Mouse (Mus musculus): ENCODE results near the gene Cdip1. TPM values are rescaled to one million over a fixed set of nuclear protein-coding genes. Genes with fewer than 3 reads are reported as not detected.
"Not testable (repeated sequence)": the region's sequence is repeated elsewhere in the genome, so short reads cannot be mapped to it uniquely, and the experiment has no call there.

Gene Cdip1
- total RNA-seq, 2 experiments from 2014 or later, result 236 to 243 TPM

DNA sequence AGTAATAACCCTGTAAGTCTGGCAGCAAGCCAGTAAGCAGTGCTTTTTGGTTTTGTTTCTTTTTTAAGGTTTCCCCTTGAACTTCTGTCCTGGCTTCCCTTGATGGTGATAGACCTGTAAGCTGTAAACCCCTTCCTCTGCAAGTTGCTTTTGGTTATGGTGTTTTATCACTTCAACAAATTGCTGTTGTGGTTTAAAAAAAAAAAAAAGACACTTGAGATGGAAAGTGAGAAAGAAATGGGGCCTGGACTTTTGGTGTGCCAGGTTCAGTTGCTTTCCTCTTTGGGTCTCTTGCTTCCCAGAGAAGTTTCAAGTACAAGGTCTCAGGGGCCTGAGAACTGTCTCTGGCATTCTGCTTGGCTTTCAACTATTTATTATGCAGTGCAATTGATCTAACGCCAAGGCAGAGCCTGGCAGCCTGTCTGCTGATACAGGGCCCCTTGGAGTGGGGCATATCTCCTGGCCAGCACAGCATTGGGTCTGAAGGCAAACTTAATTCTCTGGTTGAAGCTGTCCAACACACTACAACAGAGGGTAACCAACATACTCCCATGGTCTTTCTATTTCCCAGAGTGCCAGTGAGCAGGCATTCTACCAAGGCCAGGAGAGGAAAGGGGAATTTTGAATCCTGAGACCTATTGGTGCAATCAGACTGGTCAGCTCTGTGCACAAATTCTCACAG, 16.7 kb downstream of the Cdip1 start:
- DNase-seq, result no peak

DNA sequence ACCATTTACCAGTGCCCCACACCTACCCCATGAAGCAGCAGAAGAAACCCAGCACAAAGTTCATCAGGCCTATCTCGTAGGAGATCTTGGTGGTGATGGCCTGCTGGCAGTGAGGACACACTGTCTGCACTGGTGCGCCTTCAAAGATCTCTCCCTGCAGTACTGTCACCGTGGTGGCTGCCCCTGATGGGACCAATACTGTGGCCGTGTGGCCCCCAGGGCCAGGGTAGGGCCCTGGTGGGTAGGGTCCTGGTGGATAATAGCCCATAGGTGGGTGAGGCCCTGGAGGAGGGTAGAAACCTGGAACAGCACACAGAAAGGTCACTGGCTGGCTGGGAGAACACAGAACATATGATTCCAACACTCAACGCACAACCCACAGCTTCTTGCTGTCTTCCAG, 21.4 kb downstream of the Cdip1 start:
- DNase-seq, result no peak

DNA sequence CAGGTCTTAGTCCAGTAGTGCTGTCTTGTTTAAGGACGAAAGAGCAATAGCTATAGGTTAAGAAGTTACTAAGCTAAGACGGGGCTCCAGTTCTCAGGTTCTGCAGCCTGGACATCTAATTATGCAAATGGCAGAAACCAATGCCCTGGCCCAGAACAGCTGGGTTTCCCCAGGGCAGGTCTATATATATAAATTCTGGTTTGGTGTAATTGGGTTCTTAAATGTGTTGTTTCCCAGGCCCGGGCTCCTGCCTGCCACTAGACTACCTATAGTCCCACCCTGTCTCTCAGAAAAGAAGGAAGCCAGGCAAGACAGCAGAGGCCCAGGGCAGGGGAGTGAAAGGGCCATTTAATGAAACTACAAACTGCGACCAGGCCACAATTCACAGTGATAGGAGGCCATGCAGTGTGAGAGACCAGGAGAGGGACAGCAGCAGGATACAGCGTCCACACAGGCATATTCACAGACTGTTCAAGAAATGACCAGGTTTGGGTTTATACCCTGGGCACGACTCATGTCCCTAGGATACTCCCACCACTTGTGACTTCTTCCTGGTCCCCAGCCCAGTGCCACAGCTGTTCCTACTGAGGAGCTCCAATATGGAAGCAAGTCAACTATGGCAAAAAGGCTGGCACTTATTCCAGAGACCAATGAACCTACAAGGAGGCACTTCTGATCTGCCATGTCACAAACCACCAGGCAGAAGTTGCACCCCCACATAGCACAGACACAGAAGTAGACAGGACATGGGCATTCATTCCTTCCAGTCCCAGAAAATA, 22.9 kb downstream of the Cdip1 start:
- no peak for DNase-seq

DNA sequence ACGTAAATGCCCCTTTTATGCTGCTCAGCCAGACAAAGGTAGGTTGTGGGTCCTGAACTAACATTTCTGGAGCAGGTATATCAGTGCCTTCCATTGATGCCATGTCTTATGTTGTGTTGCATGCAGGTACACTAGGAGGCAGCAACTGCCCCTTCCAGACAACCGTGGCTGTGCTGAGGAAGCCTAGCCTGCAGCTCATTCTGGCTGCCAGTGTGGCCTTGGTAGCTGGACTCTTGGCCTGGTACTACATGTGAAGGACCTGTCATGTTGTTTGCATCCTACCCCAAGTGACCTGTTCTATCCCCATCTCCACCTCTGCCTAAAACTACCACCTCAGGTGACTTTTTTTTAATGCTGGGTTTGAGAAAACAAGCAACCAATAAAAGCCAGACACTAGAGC, 24.2 kb downstream of the Cdip1 start:
- DNase-seq, result no peak

DNA sequence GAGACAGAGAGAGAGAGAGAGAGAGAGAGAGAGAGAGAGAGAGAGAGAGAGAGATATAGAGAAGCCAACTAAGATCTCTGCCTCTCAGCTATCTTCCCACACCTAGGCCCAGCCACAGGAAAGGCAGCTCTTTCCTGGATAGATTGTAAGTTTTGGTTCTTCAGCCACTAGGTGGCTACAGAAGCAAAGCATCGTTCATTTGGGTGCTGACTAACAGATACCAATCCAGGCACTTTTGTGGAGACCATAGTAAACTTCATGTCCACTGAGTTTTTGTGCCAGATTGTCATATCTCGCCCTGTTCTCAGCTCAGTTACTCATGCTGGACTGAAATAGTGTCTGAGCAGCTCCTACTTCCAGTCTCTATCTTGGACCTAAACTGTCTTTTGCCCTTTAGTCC, 26.8 kb downstream of the Cdip1 start:
- no peak for DNase-seq

DNA sequence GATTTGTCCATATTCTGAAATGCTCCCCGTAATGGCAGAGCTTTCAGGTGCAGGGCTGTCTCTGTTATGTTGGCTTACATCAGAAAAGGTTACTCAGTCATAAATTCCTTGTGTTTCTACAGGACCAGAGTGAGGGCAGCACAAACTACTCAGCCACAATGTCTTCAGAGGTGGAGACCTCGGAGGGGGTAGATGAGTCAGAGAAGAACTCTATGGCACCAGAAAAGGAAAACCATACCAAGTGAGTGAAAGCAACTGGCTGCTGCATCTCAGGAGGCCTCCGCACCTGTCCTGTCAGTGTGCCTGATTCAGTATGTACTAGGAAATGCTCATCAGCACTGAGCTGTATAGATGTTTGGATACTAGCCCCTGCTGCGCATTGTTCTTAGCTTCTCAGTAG, 27.7 kb downstream of the Cdip1 start:
- DNase-seq, result no peak

DNA sequence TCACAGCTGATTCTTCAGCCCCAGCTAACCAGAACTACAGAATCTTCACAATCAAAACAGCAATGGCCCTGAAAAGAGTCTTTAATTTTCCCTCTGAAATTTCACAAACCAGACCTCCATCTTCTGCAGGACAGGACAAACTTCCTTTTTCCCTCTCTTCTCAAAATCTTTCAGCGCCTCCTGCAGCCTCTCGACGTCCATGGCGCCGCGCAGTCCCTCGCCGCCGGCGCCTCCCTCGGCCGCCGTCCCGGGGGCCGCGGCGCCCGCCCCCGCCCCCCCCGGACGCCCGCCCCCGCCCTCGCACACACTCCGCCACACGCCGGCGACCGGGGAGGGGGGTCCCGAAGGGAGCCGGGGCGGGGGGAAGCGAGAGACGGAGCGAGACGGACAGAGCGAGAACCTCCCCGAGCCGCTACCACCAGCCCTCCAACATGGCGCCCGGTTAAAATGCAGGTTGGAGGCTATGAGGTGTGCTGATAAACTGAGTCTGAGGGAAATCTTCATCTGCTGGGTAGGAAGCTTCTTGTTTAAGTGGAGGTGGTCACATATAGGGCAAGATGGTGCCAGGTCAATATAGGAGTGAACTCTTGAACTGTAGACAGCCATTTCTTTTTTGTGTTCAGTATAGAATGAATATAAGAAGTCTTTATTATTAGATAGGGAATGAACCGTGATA, 33.3 kb downstream of the Cdip1 start:
- not testable (repeated sequence) for DNase-seq

DNA sequence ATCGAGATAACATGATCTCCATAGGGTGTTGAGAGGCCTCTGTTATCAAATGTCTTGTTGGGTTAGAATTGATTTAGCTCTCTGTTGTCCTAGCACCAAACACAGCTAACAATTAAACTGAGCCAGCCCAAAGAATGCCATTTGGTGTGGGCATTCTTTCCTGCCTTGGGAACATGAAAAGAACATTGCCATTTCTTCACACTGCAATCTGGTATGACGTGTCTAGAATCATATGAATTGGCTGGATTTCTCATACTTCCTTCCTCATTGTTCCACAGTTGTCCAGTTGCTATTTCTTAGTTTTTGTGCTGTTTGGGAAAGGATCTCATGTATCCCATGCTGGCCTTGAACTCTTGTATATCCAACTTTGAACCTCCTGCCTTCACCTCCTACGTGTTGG, 36.0 kb downstream of the Cdip1 start:
- DNase-seq, result no peak

DNA sequence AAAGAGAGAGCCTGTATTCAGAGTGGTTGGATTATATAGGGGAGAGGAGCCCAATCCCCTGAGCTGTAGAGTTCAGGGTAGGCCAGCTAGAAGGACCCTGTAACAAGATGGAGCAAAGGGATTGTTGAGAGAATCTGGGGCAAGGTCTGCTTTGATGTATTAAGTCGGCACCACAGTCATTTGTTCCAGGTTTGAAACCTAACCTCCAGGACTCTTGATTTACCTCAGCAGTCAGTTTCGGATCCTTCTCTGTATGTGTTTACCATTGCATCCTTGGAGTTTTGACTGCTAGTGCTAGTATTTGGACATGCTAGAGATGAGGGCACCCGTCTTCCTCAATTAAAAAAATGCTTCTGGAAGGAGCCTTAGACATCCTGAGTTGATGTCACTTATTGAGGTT, 37.9 kb downstream of the Cdip1 start:
- no peak for DNase-seq

DNA sequence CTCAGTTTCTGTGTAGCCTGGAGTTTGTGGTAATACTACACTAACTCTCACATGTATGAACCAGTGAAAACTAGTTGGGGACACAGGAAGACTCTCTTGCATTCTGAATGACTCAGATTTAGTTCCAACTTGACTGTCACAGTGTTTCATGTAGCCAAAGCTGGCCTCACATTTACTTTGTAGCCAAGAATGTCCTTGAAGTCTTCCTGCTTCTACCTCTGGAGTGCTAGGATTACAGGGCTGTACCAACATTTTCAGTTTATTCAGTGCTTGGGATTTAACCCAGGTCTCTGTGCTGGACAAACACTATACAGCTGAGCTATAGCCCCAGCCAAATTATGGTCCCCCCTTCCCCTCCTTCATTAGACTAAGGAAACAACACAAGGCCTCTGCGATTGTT, 47.9 kb downstream of the Cdip1 start:
- no peak for DNase-seq

DNA sequence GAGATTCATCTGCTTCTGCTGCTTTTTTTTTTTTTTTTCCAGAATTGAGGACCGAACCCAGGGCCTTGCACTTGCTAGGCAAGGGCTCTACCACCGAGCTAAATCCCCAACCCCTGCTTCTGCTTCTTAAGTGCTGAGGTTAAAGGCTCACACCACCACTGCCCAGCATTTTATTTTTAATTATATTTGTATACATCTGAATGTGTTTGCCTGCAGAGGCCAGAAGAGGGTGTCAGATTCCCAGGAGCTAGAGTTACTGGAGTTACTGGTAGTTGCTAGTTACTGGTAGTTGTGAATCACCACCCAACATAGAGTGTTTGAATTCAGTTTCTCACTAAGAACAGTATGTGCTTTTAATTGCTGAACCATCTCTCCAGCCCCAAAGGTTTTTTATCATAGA, 50.1 kb downstream of the Cdip1 start:
- DNase-seq, result no peak

DNA sequence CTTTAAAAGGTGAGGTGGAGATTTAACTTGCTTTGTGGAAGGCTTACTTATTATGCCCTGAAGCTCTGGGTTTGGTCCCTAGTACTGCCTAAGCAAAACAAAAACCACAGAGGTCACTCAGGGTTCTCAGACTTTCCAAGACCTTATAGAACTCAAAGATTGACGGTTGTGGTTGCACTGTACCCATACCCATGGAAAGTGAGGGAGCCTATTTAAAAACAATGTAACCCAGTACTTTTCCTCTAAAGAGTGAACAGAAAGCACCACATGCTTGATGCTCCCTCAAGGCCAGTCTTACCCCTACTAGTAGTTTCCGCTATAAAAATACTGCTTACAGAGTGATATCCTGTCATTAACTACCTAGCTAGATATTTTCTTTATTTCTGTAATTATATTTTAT, 53.8 kb downstream of the Cdip1 start:
- DNase-seq, result no peak

DNA sequence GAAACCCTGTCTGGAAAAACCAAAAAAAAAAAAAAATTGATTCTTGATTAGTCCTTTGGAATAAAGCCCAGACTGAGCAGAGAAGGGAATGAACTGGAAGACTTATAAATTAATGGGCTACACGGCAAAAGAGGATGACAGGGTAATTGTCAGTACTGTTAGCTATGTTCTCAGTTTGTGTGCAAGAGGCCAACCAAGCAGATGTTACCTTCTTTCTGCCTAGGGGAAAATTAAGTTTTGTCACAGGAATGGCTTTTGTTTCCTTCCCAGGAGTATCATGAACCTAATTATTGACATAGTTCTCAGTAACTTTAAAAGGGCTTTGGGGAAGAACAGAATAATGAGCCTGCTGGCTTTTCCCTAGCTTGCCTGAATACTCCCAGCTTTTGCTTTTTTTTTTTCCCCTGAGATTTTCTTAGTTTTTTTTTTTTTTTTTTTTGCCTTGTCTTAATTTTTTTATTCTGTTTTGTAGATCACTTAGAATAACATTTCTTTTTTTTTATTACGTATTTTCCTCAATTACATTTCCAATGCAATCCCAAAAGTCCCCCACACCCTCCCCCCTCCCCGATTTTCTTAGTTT, 59.2 kb downstream of the Cdip1 start:
- DNase-seq, result no peak

DNA sequence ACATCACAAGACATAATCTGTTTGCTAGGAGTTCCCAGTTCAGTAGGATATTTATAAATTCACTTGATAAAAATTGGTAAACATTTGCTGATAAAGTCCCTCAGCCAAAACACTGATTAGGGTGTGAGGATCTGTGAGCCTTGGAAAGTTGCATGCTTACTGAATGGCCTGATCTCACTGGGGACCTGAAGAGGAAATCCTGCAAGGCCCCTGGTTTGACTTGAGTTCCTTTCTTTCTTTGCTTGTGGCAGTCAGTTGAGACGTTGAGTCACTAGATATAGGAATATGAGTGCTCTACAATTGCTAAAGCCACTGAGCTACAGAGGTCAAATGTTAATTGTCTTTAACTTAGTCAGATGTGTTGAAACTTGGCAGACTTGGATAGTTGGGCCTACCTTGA, 62.1 kb downstream of the Cdip1 start:
- DNase-seq, result no peak

DNA sequence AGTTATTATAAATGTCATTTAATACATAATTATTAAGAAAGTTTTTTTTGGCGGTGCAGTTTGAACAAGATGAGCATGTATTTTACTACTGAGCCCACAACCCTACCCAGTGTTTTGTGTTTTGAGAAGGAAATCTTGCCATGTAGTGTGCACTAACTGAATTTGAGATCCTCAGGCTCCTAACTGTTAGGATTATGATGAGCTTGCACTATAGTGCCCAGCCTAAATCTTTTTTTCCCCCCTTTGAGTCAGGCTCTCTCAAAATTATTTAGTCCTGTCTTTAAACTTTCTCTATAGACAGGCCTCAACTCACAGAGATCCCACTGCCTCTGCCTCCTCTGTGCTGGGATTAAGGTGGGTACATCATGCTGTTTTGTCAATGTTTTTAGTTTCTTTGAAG, 62.6 kb downstream of the Cdip1 start:
- DNase-seq, result no peak

DNA sequence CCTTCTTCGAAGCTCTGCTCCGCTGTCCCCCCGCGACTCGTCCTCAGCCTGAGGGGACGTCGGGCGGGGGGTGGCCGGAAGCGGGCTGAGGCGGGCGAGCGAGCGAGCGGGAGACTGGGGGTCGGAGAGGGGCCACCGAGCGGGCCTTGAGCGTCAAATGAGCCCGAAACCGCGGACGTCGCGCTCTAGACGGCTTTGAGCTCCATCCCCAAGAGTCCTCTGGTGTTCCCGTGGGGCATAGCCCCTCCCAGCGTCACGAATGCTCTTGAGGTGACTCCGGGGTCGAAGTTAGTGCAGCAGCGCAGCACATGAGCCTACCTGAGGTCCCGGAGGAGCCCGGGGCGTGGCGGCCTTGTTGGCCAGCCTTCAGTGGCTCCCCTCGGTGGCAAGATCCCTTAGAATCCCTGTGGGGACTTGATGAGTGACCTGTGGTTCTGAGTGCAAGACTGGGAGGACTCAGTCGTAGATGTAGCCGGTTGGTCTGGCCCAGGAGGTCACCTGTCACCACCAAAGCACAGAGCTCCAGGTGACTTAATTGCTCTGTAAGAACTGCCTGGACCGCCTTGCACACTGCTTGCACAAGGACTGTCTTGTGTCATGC, 63.5 kb downstream of the Cdip1 start:
- DNase-seq, result no peak

DNA sequence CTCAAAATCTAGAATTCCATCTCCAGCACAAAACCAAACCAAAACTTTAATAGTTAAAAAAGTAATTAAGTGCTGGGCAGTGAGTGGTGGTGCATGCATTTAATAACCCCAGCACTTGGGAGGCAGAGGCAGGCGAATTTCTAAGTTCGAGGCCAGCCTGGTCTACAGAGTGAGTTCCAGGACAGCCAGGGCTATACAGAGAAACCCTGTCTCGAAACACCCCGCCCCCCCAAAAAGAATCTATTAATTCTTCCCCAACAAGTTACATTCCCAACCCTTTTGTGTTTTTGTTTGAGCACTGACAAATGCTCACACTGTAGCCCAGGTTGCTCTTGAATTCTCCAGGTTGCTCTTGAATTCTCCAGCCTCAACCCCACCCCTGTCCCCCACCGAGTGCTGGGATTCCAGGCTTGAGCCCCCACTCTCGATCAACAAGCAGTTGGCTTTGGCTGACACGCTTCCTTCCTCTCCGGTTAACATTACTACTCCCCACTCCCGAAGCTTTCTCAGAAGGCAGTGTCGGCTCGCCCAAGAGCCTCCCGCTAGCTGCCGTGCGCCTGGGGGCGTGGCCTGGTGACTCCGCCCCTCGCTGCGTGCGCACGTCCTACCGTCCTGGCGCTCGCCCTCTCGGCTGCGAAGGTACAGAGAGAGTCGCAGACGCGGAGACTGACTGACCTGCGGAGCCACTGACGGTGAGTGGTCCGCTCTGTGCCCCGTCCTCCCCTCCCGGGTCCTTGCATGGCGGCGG, 64.1 kb downstream of the Cdip1 start, which contains the start of gene Hmox2:
Gene Hmox2, plus strand, starts transcription at position 582 of the 748 bp plus-strand sequence.
- peak; percentile 90 to 91 for DNase-seq

DNA sequence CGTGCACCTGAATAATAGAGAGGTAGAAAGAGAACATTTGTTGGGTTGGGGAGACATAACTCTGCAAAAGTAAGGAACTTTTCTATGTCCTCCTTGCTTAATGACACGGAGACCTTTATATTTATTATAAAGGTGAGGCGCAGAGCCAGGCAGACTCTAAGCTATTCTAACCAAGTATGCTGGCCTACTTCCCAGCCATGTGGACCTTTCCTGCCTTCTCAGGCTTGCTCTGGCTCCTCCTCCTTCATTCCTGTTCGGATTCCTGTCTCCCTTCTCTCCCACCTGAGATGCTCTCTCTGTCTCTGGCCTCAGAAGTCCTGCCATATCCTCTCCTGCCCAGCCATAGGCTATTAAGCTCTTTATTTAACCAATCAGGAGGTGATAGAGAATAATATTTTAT, 64.8 kb downstream of the Cdip1 start:
- DNase-seq, result no peak

DNA sequence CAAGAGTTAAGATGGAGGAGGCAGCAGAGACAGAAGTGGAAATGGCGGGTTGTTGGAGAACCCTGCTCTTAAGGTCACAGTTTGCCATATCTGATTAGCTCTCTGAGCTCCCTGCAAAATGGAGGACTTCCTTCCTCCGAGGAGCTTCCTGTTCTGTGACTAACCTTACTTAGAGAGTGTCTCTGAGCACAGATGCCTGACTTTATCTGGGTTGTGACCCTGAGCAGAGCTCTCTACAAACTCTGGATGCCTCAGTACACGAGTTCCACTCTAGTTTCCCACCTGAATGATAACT, 67.2 kb downstream of the Cdip1 start:
- DNase-seq, result no peak

DNA sequence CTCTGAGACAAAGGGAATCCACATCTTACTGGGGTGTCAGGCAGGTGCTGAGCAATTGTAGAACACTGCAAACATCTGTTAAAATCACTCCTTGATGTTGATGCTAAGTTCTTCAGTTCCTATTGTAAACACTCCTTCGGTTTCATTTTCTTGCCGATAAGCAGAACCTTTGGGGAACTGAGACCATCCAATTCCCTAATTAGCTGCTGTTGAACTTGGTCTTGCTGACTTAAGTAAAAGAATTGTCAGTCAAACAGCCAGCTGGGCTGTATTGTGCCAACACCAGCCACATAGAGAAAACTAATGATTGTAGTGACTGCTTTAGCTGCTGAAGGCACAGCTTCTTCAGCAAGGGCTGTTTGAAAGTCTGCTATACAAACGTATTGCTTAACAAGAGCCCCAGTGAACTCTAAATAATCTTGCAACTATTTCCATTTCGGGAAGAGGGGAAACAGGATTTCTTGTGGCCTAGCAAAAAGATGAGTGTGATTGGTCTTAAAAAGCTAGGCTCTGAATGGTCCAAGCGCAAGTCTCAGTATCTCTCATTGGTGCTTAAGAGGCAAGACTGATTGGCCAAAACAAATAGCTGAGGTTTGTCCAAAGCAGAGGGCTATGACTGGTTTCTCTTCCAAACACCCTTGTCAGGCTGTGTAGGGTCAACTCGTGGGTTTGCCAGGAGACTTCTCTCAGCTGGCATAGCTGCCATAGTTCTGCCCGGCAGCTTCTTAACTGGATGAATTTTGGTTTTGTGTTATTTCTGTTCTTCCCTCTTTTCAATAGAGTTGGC, 67.8 kb downstream of the Cdip1 start:
- DNase-seq, result no peak

DNA sequence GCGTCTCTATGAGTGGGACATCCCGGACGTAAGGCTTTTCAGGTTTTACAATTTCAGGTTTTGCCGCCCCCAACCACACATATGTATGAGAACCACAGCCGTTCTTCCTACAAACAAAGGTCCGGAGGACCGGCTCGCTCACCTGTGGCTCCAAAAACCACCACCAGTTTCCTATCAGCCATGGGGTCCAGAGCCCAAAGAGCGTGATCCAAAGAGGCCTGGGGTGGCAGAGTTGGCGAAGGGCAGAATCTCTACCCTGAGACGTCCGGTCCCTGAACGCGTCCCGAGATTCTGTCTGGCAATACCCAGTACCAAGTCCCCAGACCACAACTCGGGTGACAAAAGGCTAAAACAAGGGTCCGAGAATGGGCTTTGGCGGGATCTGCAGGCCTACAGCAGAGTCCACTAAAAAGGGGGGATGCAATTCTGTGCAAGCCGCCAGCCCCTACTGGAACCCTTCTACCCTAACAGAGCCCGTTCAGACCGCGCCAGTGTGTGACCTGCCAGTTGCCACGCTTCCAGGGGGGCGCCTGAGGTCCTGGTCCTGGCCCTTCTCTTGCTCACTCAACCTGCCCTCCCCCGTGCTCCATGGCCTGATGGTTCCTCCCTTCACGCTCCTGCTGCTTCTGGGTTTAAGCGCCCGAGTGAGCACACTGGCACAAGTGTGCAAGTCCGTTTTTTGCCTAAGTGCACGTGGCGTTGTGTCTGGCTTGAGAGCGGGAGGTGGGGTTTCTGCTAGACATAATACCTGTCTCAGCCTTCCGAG, 71.2 kb downstream of the Cdip1 start, which contains the start of gene Nmral1:
Gene Nmral1, minus strand, starts transcription at position 604 of the 766 bp plus-strand sequence.
- peak; percentile 50 to 66 for DNase-seq

Data from layer of hippocampus, postnatal 36 days (tissue).